Mouse (Mus musculus) liver, embryonic 14.5 days (tissue): ENCODE measurements at regions not wholly inside any gene's neighbourhood (a gene's known extent, or its start where the extent isn't known, plus 50 kb on each side); places are given as distances from the start of the nearest gene placed in this dataset.

ENCODE experiments used
- ATAC-seq: fragments of 200-750 bp; cut with Nextera tagmentation; 2 replicates; pipeline ENCODE4 v1.8.0; 2017; ENCODE audit warnings: moderate number of reproducible peaks, mild to moderate bottlenecking, moderate library complexity; ENCODE audit not compliant: insufficient read depth
- DNase-seq, 3 experiments: peaks; one replicate each; pipeline ENCODE4 v3.0.0-alpha.2; 2012 to 2013; ENCODE audit warnings: low read depth in 3 of 3, low spot score in 3 of 3
- H3K27ac ChIP-seq: fragments of 300-500 bp; sonication (generic); 2 replicates; pipeline ENCODE4 v1.5.1; 2014; ENCODE audit warnings: moderate library complexity, mild to moderate bottlenecking, control low read depth, inconsistent platforms
- H3K27me3 ChIP-seq: fragments of 300-500 bp; sonication (generic); 2 replicates; pipeline ENCODE4 v1.6.1; 2014; ENCODE audit warnings: mild to moderate bottlenecking, low read length, moderate library complexity; ENCODE audit not compliant: control insufficient read depth, insufficient read depth
- H3K36me3 ChIP-seq: fragments of 300-500 bp; sonication (generic); replicated peaks from 2 replicates; pipeline ENCODE4 v1.6.1; 2014; ENCODE audit warnings: low read depth; ENCODE audit not compliant: control insufficient read depth, insufficient read depth
- H3K4me1 ChIP-seq, 2 experiments: fragments of 200-500 bp in 1 of 2; fragments of 300-500 bp in 1 of 2; sonication (generic) in 1 of 2; replicated peaks; 2 replicates each; pipeline ENCODE4 v1.6.1; 2012 to 2014; ENCODE audit warnings: antibody characterized with exemption in 1 of 2, inconsistent platforms in 1 of 2, low read length in 1 of 2; ENCODE audit not compliant: control insufficient read depth in 2 of 2, insufficient read depth in 2 of 2
- H3K4me2 ChIP-seq: fragments of 300-500 bp; sonication (generic); 2 replicates; pipeline ENCODE4 v1.6.1; 2014; ENCODE audit warnings: low read depth, mild to moderate bottlenecking, control low read depth, moderate library complexity
- H3K4me3 ChIP-seq, 2 experiments: fragments of 200-500 bp in 1 of 2; fragments of 300-500 bp in 1 of 2; sonication (generic) in 1 of 2; 2 replicates each; pipeline ENCODE4 v1.5.1; 2012 to 2014; ENCODE audit warnings: low read depth in 2 of 2, low read length in 2 of 2, mild to moderate bottlenecking in 2 of 2, control low read depth in 1 of 2, inconsistent platforms in 1 of 2, moderate library complexity in 1 of 2; ENCODE audit not compliant: insufficient read depth in 1 of 2
- H3K9ac ChIP-seq: fragments of 300-500 bp; sonication (generic); replicated peaks from 2 replicates; pipeline ENCODE4 v1.6.1; 2014; ENCODE audit warnings: mild to moderate bottlenecking, control low read depth, moderate library complexity
- H3K9me3 ChIP-seq: fragments of 300-500 bp; sonication (generic); 2 replicates; pipeline ENCODE4 v1.6.1; 2016; ENCODE audit warnings: low read length, mixed read lengths; ENCODE audit not compliant: control insufficient read depth
- CTCF ChIP-seq: IDR thresholded peaks from 2 replicates; pipeline ENCODE4 v1.5.1; 2016; ENCODE audit warnings: antibody characterized with exemption, low read depth, control low read depth
- EP300 ChIP-seq: IDR thresholded peaks from 2 replicates; pipeline ENCODE4 v1.6.1; 2016; ENCODE audit warnings: antibody characterized with exemption, low read depth
- WGBS: fragments of 180-500 bp; shearing (Covaris S2); extraction: QIAGEN DNeasy Blood & Tissue Kit; methylation state at CpG from one replicate; pipeline ENCODE4 v1.1.7; 2014; ENCODE audit not compliant: insufficient replicate concordance; 5-methylcytosine and 5-hydroxymethylcytosine counted together

DNA sequence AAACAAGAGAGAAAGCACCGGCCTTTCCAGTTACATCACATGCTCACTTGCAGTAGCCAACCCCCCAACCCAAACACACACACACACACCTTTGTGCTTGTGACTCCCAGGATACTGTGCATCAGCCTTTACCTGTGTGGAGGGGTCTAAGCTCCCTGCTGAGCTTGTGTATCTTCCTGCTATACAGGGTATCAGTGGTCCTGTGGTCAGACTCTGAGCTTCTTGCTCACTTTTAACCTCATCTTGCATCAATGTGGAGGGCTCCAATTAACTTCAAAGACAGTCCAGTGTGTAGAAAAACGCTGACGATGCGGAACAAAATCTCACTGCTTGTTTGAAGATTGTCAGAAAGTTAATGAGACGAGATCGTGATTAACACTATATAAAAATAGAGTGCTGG is 71.4 kb upstream of the Gypa start:
- no peak for DNase-seq
- no peaks in the 10 kb centered on the region for H3K36me3 ChIP-seq
- H3K4me2 ChIP-seq, result no peak overlapping the region
- TF ChIP-seq EP300 (no peak), CTCF (no peak)
- H3K9me3 ChIP-seq, result no peaks in the 10 kb centered on the region
- no peak overlapping the region for H3K27ac ChIP-seq
- H3K4me3 ChIP-seq, result no peak overlapping the region
- H3K4me1 ChIP-seq, result no peaks in the 10 kb centered on the region
- no peaks in the 10 kb centered on the region for H3K27me3 ChIP-seq
- 77% methylated on average over 6 of the region's 6 CpGs for WGBS
- H3K9ac ChIP-seq, result no peak overlapping the region
- ATAC-seq, result no peak

DNA sequence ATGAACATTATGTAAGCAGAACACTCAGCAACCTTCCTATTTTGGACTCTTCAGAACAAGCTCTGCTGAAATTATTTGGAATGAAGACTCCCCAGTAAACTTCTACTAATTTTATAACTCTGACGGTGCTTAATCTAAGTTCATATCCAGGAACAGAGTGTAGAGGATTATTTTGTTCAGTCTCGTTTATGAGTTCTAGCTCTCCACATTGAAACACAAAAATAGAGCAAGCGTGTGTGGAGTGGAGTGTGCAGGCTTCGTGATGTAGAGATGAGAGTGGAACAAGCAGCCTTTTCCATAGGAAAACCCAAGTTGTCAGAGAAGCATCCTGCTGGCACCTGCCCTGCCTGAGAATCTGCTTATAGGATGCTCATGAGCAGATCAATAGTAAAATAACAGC is 77.5 kb upstream of the Gypa start:
- ATAC-seq, result no peak
- no peak for TF ChIP-seq CTCF
- no peak for TF ChIP-seq EP300
- Histone ChIP-seq H3K9ac (no peak overlapping the region), H3K4me1 (no peaks in the 10 kb centered on the region), H3K4me2 (no peak overlapping the region), H3K9me3 (no peaks in the 10 kb centered on the region), H3K36me3 (no peaks in the 10 kb centered on the region), H3K4me3 (no peak overlapping the region), H3K27ac (no peak overlapping the region), H3K27me3 (no peaks in the 10 kb centered on the region)
- 58% methylated on average over 4 of the region's 4 CpGs for WGBS
- no peak for DNase-seq

- Histone ChIP-seq H3K27me3 (no peaks in the 10 kb centered on the region), H3K27ac (no peak overlapping the region), H3K9me3 (no peaks in the 10 kb centered on the region), H3K4me2 (no peak overlapping the region), H3K36me3 (no peaks in the 10 kb centered on the region), H3K4me1 (no peaks in the 10 kb centered on the region), H3K4me3 (no peak overlapping the region), H3K9ac (no peak overlapping the region)
- ATAC-seq, result no peak
- DNase-seq, result no peak
- TF ChIP-seq EP300, result no peak
- TF ChIP-seq CTCF, result no peak
- 54% methylated on average over 2 of the region's 2 CpGs for WGBS
Observed at GRCm38 (mm10) chr8:80399594-80400207, 93.9 kb upstream of the Gypa start.

- no peak overlapping the region for H3K27ac ChIP-seq
- no peak for DNase-seq
- ATAC-seq, result no peak
- no peak overlapping the region for H3K4me2 ChIP-seq
- no peaks in the 10 kb centered on the region for H3K4me1 ChIP-seq
- H3K27me3 ChIP-seq, result no peaks in the 10 kb centered on the region
- H3K36me3 ChIP-seq, result no peaks in the 10 kb centered on the region
- no peak overlapping the region for H3K9ac ChIP-seq
- H3K4me3 ChIP-seq, result no peak overlapping the region
- TF ChIP-seq CTCF (no peak), EP300 (no peak)
- 11% methylated on average over 5 of the region's 5 CpGs for WGBS
- H3K9me3 ChIP-seq, result no peaks in the 10 kb centered on the region
Observed at GRCm38 (mm10) chr8:80395010-80395409, 98.6 kb upstream of the Gypa start.

- H3K9ac ChIP-seq, result no peak overlapping the region
- DNase-seq (no peak), ATAC-seq (no peak)
- H3K4me3 ChIP-seq, result no peak overlapping the region
- no peak overlapping the region for H3K4me2 ChIP-seq
- no peaks in the 10 kb centered on the region for H3K4me1 ChIP-seq
- WGBS, result 47% methylated on average over 3 of the region's 3 CpGs
- H3K27ac ChIP-seq, result no peak overlapping the region
- TF ChIP-seq EP300, result no peak
- TF ChIP-seq CTCF, result no peak
- H3K9me3 ChIP-seq, result no peaks in the 10 kb centered on the region
- no peaks in the 10 kb centered on the region for H3K27me3 ChIP-seq
- no peaks in the 10 kb centered on the region for H3K36me3 ChIP-seq
Observed at GRCm38 (mm10) chr8:80393111-80393510, 100.5 kb upstream of the Gypa start.
